Mouse (Mus musculus) cerebellum, adult 2 months (tissue): Measurements from ENCODE around the gene Hsd3b5. TPM values are rescaled to one million over a fixed set of nuclear protein-coding genes. Genes with fewer than 3 reads are reported as not detected.
"Not testable (repeated sequence)": the region's sequence is repeated elsewhere in the genome, so short reads cannot be mapped to it uniquely, and the experiment has no call there.

ENCODE experiments used
- DNase-seq, 2 experiments: peaks; one replicate each; pipeline ENCODE4 v3.0.0; 2021
- H3K27ac ChIP-seq: fragments of 200-500 bp; 2 replicates; pipeline ENCODE4 v1.5.1; 2012; ENCODE audit warnings: low read length, control low read depth, inconsistent platforms; ENCODE audit not compliant: insufficient read depth
- H3K27me3 ChIP-seq: fragments of 200-500 bp; 2 replicates; pipeline ENCODE4 v1.6.1; 2012; ENCODE audit warnings: inconsistent platforms, mild to moderate bottlenecking, low read length, moderate library complexity; ENCODE audit not compliant: control insufficient read depth, insufficient read depth
- H3K4me1 ChIP-seq: fragments of 200-500 bp; 2 replicates; pipeline ENCODE4 v1.6.1; 2011; ENCODE audit warnings: low read length; ENCODE audit not compliant: control insufficient read depth, insufficient read depth
- H3K4me3 ChIP-seq: fragments of 200-500 bp; replicated peaks from 2 replicates; pipeline ENCODE3; 2011; ENCODE audit warnings: mild to moderate bottlenecking, low read depth, low read length, control low read depth; ENCODE audit not compliant: insufficient read depth
- CTCF ChIP-seq: fragments of 200-500 bp; IDR thresholded peaks from 2 replicates; pipeline ENCODE4 v1.5.1; 2011; ENCODE audit warnings: low read depth, mild to moderate bottlenecking, control low read depth, low read length, moderate library complexity, borderline replicate concordance; ENCODE audit not compliant: insufficient read depth
- POLR2A ChIP-seq: fragments of 200-500 bp; IDR thresholded peaks from 2 replicates; pipeline ENCODE4 v1.6.1; 2011; ENCODE audit warnings: low read length, control low read depth, borderline replicate concordance; ENCODE audit not compliant: insufficient read depth
- WGBS: fragments of 180-500 bp; shearing (Covaris S2); methylation state at CpG from one replicate; pipeline ENCODE4 v1.1.7; 2018; 5-methylcytosine and 5-hydroxymethylcytosine counted together
- polyA plus RNA-seq: library from polyadenylated mRNA; depleted of rRNA; stranded (reverse); fragments of >200 nt; gene quantifications from 2 replicates; pipeline ENCODE4 v1.2.3, GENCODE M21; 2012; rRNA removed

Hsd3b5 gene
- polyA plus RNA-seq, 1 experiment: not detected

DNA sequence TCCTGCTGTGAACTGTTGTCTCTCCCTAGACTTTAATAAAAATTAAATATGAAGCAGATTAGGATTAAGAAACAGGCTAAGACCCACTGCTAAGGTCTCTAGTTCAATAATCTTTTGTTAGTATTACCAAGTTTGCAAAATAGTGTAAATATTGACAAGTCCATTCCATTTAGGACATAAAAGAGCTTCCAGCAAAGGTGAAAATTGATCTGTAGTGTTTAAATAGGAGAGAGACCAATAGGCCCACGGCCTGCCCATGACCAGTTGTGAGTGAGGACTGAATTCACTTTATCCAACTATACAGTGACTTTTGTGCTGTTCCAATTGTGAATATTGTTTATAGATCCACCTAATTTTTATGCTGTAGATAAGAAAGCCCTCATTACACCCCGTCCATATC, 42.3 kb downstream of the Hsd3b5 start:
- Histone ChIP-seq H3K27me3 (no peaks in the 10 kb centered on the region), H3K27ac (no peak overlapping the region), H3K4me1 (no peaks in the 10 kb centered on the region), H3K4me3 (no peak overlapping the region)
- 91% methylated on average over 2 of the region's 2 CpGs for WGBS
- no peak for TF ChIP-seq CTCF
- TF ChIP-seq POLR2A: no peak
- no peak for DNase-seq

DNA sequence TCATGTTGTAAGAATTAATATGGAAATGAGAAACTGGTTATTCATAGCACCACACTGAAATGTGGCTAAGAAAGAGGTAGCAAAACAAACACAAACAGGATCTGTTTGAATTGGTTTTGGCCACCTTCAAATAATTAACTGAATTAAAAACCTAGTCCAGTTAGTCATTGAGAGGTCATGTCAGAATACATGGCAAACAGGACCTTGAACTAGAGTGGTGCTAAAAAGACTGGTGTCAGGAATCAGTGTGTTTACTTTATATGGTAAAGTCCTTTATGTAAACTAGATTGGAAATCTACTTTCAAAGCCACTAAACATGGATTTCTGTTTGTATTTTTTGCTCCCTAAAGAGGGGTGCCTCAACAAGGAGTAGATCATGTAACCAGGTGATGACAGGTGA, 47.4 kb downstream of the Hsd3b5 start:
- H3K27ac ChIP-seq, DNase-seq, H3K27me3 ChIP-seq, H3K4me3 ChIP-seq, H3K4me1 ChIP-seq: not testable (repeated sequence)

DNA sequence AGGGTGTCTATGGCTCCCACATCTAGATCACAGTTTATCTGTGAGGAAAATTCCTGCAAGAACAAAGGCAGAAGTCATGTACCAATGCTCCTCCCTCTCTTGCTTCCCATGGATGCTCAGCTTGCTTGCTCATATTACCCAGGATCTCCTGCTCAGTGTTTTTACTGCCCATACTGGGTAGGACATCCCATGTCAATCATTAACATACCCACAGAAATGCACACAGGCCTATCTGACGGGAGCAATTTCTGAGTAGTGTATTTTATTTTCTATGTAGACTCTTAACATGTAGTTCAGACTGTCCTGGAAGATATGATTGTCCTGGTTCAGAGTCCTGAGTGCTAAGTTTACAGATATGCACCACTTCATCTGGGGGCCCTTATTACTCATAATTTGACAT, 47.9 kb downstream of the Hsd3b5 start:
- no CpG with 5 or more reads among the region's 1 CpGs for WGBS
- not testable (repeated sequence) for H3K27ac ChIP-seq

DNA sequence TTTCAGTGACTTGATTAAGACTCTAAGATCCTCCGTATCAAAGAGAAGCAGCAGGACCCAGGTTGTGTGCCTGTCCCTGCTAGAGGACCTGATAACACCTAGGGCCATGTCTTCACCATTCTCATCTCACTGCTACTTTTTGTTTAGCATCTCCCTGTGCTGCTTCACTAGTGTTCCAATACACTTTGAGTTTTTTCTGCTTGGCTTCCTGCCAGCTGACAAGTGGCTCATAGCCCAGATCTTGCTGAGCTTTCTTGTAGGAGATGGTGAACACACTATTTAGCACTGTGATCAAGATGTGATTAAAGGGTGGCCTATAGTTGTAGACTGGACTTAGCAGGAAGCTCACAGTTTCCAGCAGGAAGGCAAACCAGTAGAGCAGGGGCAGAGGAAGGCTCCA, 49.0 kb downstream of the Hsd3b5 start:
- H3K4me3 ChIP-seq, H3K27ac ChIP-seq, H3K27me3 ChIP-seq, H3K4me1 ChIP-seq: not testable (repeated sequence)
- peak in 1 of 2 experiments; percentile 10 for DNase-seq
- 73% methylated on average over 1 of the region's 1 CpGs for WGBS

More for the DNA sequence above, 47.9 kb downstream of the Hsd3b5 start:
- H3K4me1 ChIP-seq, H3K27me3 ChIP-seq, DNase-seq, H3K4me3 ChIP-seq: not testable (repeated sequence)

Other genes starting within 250 kb of the Hsd3b5 start
- 7.7 and 8.1 TPM in 2 replicates for gene Zfp697, start 247.8 kb downstream of the Hsd3b5 start, polyA plus RNA-seq
- gene Gm4450, start 173.1 kb downstream of the Hsd3b5 start, polyA plus RNA-seq: not detected in 2 replicates
- not detected in 2 replicates for gene Hsd3b4, start 119.7 kb downstream of the Hsd3b5 start, polyA plus RNA-seq
- gene Gm10681, start 41.4 kb downstream of the Hsd3b5 start, polyA plus RNA-seq: not detected in 2 replicates
- 0.06 and 0.07 TPM in 2 replicates for gene Hsd3b2, start 94.3 kb upstream of the Hsd3b5 start, polyA plus RNA-seq
- not detected in 2 replicates for gene Hsd3b3, start 132.9 kb upstream of the Hsd3b5 start, polyA plus RNA-seq
- gene Hsd3b6, start 184.2 kb upstream of the Hsd3b5 start, polyA plus RNA-seq: not detected in 2 replicates
- 0.11 TPM in 1 of 2 replicates, not detected in the other for gene Hsd3b1, start 229.5 kb upstream of the Hsd3b5 start, polyA plus RNA-seq